In genomic region chr1:151702816-151703215, GRCm38 (mm10) we compare ENCODE assay signal across 16 mouse cellular contexts. TPM values are rescaled to one million over a fixed set of nuclear protein-coding genes. Genes with fewer than 3 reads are reported as not detected.
DNase-seq lines count a peak whose midpoint lies in the region; ATAC-seq and TF ChIP-seq lines count a peak whose summit lies in the region.
"Had no signal": no experiment of that assay in that cellular context is flagged by ENCODE, and none has a peak within 500 bp of the region (broad histone marks: within the 10 kb centered on the region; RNA-seq: fewer than 3 reads in every experiment).

No protein-coding gene starts in this region.

- no peak for TF ChIP-seq POLR2A in ES-Bruce4 (IDR thresholded peaks at IDR 0.05; ENCODE audit: insufficient read depth, low read length)

- TF ChIP-seq EP300 in ES-Bruce4 (IDR thresholded peaks at IDR 0.05; ENCODE audit: insufficient read depth, low read depth, low read length), result no peak

- H3K27ac ChIP-seq in left cerebral cortex, adult 2 months, result no peak overlapping the region
- H3K27ac ChIP-seq in ES-Bruce4 (ENCODE audit: insufficient read depth, low read length), result no peak overlapping the region
- H3K27ac ChIP-seq in forebrain, postnatal 0 days (ENCODE audit: low read depth, low read length), result no peak overlapping the region
- H3K27ac ChIP-seq: forebrain, embryonic 15.5 days; heart, embryonic 15.5 days; hindbrain, embryonic 13.5 days; liver, embryonic 12.5 days had no signal

- WGBS in forebrain, postnatal 0 days, result 25% methylated on average over 1 of the region's 1 CpGs

- DNase-seq in left cerebral cortex, adult 2 months (ENCODE audit: extremely low spot score in 1 of 2, low spot score in 2 of 2), result no peak
- no peak for DNase-seq in left cerebral cortex, postnatal 36 days (ENCODE audit: low spot score in 2 of 2)
- DNase-seq in B cell, adult 2 months, result peak; percentile 35 to 40
- DNase-seq in cerebellum, adult 9-10 months, result no peak
- no peak for DNase-seq in forebrain, postnatal 0 days
- DNase-seq: adrenal gland, postnatal 36 days; cerebellum, adult 11 months; gastrocnemius, postnatal 25 days; kidney, adult 8-10 months; lung, postnatal 4 days had no signal

- no peaks in the 10 kb centered on the region for H3K4me1 ChIP-seq in ES-Bruce4 (ENCODE audit: control insufficient read depth, insufficient read depth, low read length)
- no peaks in the 10 kb centered on the region for H3K4me1 ChIP-seq in forebrain, postnatal 0 days (ENCODE audit: insufficient read depth)
- H3K4me1 ChIP-seq: liver, embryonic 12.5 days had no signal

- intact Hi-C loops in left cerebral cortex, adult 2 months (cut with DNase I), result loop anchor here (10.0 kb wide), 1 partner anchor 668 kb away; no protein-coding TSS in a partner anchor
- intact Hi-C loops in left cerebral cortex, postnatal 36 days (cut with DNase I), result no loop called here

- peaks cover 3% of the 10 kb centered on the region; the same call in 1 of the 2 replicates for H3K36me3 ChIP-seq in ES-Bruce4 (ENCODE audit: control insufficient read depth, insufficient read depth, low read length, poor library complexity, severe bottlenecking)
- no peaks in the 10 kb centered on the region for H3K36me3 ChIP-seq in forebrain, postnatal 0 days (ENCODE audit: insufficient read depth)
- H3K36me3 ChIP-seq: forebrain, embryonic 15.5 days; heart, embryonic 15.5 days; hindbrain, embryonic 13.5 days; liver, embryonic 12.5 days had no signal

- TF ChIP-seq CTCF in left cerebral cortex, adult 2 months (IDR thresholded peaks at IDR 0.05), result peak; percentile 11
- TF ChIP-seq CTCF in ES-Bruce4 (IDR thresholded peaks at IDR 0.05; ENCODE audit: low read depth, low read length), result peak; percentile 39
- TF ChIP-seq CTCF in forebrain, postnatal 0 days (IDR thresholded peaks at IDR 0.05; ENCODE audit: low read depth), result no peak

- no peak overlapping the region for H3K9ac ChIP-seq in ES-Bruce4 (ENCODE audit: low read depth, poor library complexity, severe bottlenecking)
- H3K9ac ChIP-seq in forebrain, postnatal 0 days, result no peak overlapping the region
- H3K9ac ChIP-seq: forebrain, embryonic 15.5 days; heart, embryonic 15.5 days; hindbrain, embryonic 13.5 days; liver, embryonic 12.5 days had no signal

- H3K4me3 ChIP-seq in left cerebral cortex, adult 2 months, result no peak overlapping the region
- no peak overlapping the region for H3K4me3 ChIP-seq in ES-Bruce4 (ENCODE audit: low read depth, low read length)
- no peak overlapping the region for H3K4me3 ChIP-seq in forebrain, postnatal 0 days (ENCODE audit: low read depth, low read length)
- H3K4me3 ChIP-seq: forebrain, embryonic 15.5 days; heart, embryonic 15.5 days; hindbrain, embryonic 13.5 days; liver, embryonic 12.5 days had no signal

- H3K4me2 ChIP-seq in forebrain, postnatal 0 days (ENCODE audit: low read depth), result no peak overlapping the region
- H3K4me2 ChIP-seq: forebrain, embryonic 15.5 days; heart, embryonic 15.5 days; hindbrain, embryonic 13.5 days; liver, embryonic 12.5 days had no signal

- peak; percentile 78 for ATAC-seq in granulocyte monocyte progenitor cell, adult 5-6 weeks (replicated peaks; ENCODE audit: poor library complexity, severe bottlenecking)
- no peak for ATAC-seq in forebrain, postnatal 0 days
- ATAC-seq: forebrain, embryonic 15.5 days; liver, embryonic 12.5 days had no signal

- H3K9me3 ChIP-seq in ES-Bruce4 (replicated peaks; ENCODE audit: control insufficient read depth, insufficient read depth, low read length, poor library complexity, severe bottlenecking), result no peaks in the 10 kb centered on the region
- no peaks in the 10 kb centered on the region for H3K9me3 ChIP-seq in forebrain, postnatal 0 days (ENCODE audit: low read length)
- H3K9me3 ChIP-seq: forebrain, embryonic 15.5 days; heart, embryonic 15.5 days; hindbrain, embryonic 13.5 days; liver, embryonic 12.5 days had no signal

- H3K27me3 ChIP-seq in ES-Bruce4 (ENCODE audit: control insufficient read depth, insufficient read depth, low read length, poor library complexity, severe bottlenecking), result no peaks in the 10 kb centered on the region
- H3K27me3 ChIP-seq in forebrain, postnatal 0 days (ENCODE audit: insufficient read depth, low read length), result no peaks in the 10 kb centered on the region
- H3K27me3 ChIP-seq: forebrain, embryonic 15.5 days; heart, embryonic 15.5 days had no signal

RNA-seq across cellular contexts. Expression of gene Edem3, which starts 52.4 kb away (rescaled TPM):
- total RNA-seq in left cerebral cortex, adult 2 months (2021), result 10 to 100 TPM; 38.0 to 39.6 TPM
- total RNA-seq in left cerebral cortex, postnatal 36 days (2021), result 10 to 100 TPM; 35.8 to 38.7 TPM
- 19.3 and 22.6 TPM in 2 replicates for polyA plus RNA-seq in ES-Bruce4 (2011; ENCODE audit: insufficient read depth, insufficient read length, low read depth, missing spikeins)
- total RNA-seq in granulocyte monocyte progenitor cell, adult 5-6 weeks (2014; fragmentation: Nextera tagmentation), result 22.0 and 24.1 TPM in 2 replicates
- 39.4 and 41.5 TPM in 2 replicates for total RNA-seq in granulocyte monocyte progenitor cell, adult 5-6 weeks (2017)
- 47.2 and 56.6 TPM in 2 replicates for total RNA-seq in forebrain, postnatal 0 days (2014; rRNA removed)
- polyA plus RNA-seq in forebrain, postnatal 0 days (2015; fragmentation: Nextera tagmentation; extraction: Ambion mirVana), result 7.3 and 11.0 TPM in 2 replicates

Comparison
In these comparisons a context has a peak if more than half of its experiments do, and no peak if none do; other contexts are left out.
1. DNase-seq: peak in B cell, adult 2 months (2 of 2); none in left cerebral cortex, adult 2 months (0 of 2), left cerebral cortex, postnatal 36 days (0 of 2), cerebellum, adult 9-10 months (single experiment) and forebrain, postnatal 0 days (single experiment).